Mouse (Mus musculus): ENCODE results near the gene Umodl1. TPM values are rescaled to one million over a fixed set of nuclear protein-coding genes. Genes with fewer than 3 reads are reported as not detected.

Gene Umodl1
- polyA plus RNA-seq, 1 experiment = not detected

- H3ac ChIP-seq (ENCODE audit: control insufficient read depth, insufficient read length) = no peak overlapping the region
- no peak overlapping the region for H3K4me3 ChIP-seq
- H3K36me3 ChIP-seq (ENCODE audit: control insufficient read depth, insufficient read depth) = no peaks in the 10 kb centered on the region
- no peak overlapping the region for H3K4me2 ChIP-seq (ENCODE audit: low read depth)
- no peak for TF ChIP-seq TCF12 (IDR thresholded peaks at IDR 0.05; ENCODE audit: insufficient read depth, poor library complexity, severe bottlenecking)
- TF ChIP-seq POLR2AphosphoS2 (IDR thresholded peaks at IDR 0.05; ENCODE audit: insufficient read length, low read depth) = no peak
- TF ChIP-seq MAX (IDR thresholded peaks at IDR 0.05; ENCODE audit: low read depth) = no peak
- no peak for TF ChIP-seq MYOD1 (IDR thresholded peaks at IDR 0.05; ENCODE audit: control insufficient read depth in 1 of 3, insufficient read length in 2 of 3, low read depth in 2 of 3)
- no peak for TF ChIP-seq CEBPB (IDR thresholded peaks at IDR 0.05; ENCODE audit: insufficient read depth, poor library complexity, severe bottlenecking)
- no peak for TF ChIP-seq SRF (IDR thresholded peaks at IDR 0.05; ENCODE audit: control insufficient read depth, insufficient read length, low read depth)
- TF ChIP-seq USF1 (IDR thresholded peaks at IDR 0.05; ENCODE audit: low read depth) = no peak
- TF ChIP-seq E2F4 (IDR thresholded peaks at IDR 0.05; ENCODE audit: insufficient read depth) = no peak
- H3K79me2 ChIP-seq (ENCODE audit: control insufficient read depth, insufficient read depth) = no peaks in the 10 kb centered on the region
- H3K27me3 ChIP-seq (ENCODE audit: control insufficient read depth, insufficient read depth, insufficient read length) = no peaks in the 10 kb centered on the region
These were observed 46.5 kb downstream of the Umodl1 start for GRCm38 (mm10) chr17:31000897-31001296.

- no peaks in the 10 kb centered on the region for H3K36me3 ChIP-seq (ENCODE audit: control insufficient read depth, insufficient read depth)
- no peak overlapping the region for H3K4me3 ChIP-seq
- no peak overlapping the region for H3ac ChIP-seq (ENCODE audit: control insufficient read depth, insufficient read length)
- TF ChIP-seq E2F4 (IDR thresholded peaks at IDR 0.05; ENCODE audit: insufficient read depth) (no peak), POLR2A (IDR thresholded peaks at IDR 0.05; ENCODE audit: insufficient read length, low read depth) (no peak), POLR2AphosphoS2 (IDR thresholded peaks at IDR 0.05; ENCODE audit: insufficient read length, low read depth) (no peak), TCF3 (IDR thresholded peaks at IDR 0.05; ENCODE audit: insufficient read length, low read depth) (no peak), MYOD1 (IDR thresholded peaks at IDR 0.05; ENCODE audit: control insufficient read depth in 1 of 3, insufficient read length in 2 of 3, low read depth in 2 of 3) (no peak), REST (IDR thresholded peaks at IDR 0.05; ENCODE audit: insufficient read depth, insufficient read length) (no peak), USF1 (IDR thresholded peaks at IDR 0.05; ENCODE audit: low read depth) (no peak), MAX (IDR thresholded peaks at IDR 0.05; ENCODE audit: low read depth) (no peak), CEBPB (IDR thresholded peaks at IDR 0.05; ENCODE audit: insufficient read depth, poor library complexity, severe bottlenecking) (no peak), TCF12 (IDR thresholded peaks at IDR 0.05; ENCODE audit: insufficient read depth, poor library complexity, severe bottlenecking) (no peak), MYOG (IDR thresholded peaks at IDR 0.05; ENCODE audit: control insufficient read depth in 1 of 3, insufficient read depth in 1 of 3, insufficient read length in 2 of 3, low read depth in 2 of 3) (no peak), SRF (IDR thresholded peaks at IDR 0.05; ENCODE audit: control insufficient read depth, insufficient read length, low read depth) (no peak)
- no peaks in the 10 kb centered on the region for H3K79me2 ChIP-seq (ENCODE audit: control insufficient read depth, insufficient read depth)
- no peaks in the 10 kb centered on the region for H3K27me3 ChIP-seq (ENCODE audit: control insufficient read depth, insufficient read depth, insufficient read length)
- H3K4me2 ChIP-seq (ENCODE audit: low read depth) = no peak overlapping the region
These were observed 48.2 kb downstream of the Umodl1 start for GRCm38 (mm10) chr17:31002613-31003012.

GRCm38 (mm10) chr17:31005284-31005683 lies 50.8 kb downstream of the Umodl1 start:
- Histone ChIP-seq H3K4me2 (ENCODE audit: low read depth) (no peak overlapping the region), H3K79me2 (ENCODE audit: control insufficient read depth, insufficient read depth) (no peaks in the 10 kb centered on the region), H3K27me3 (ENCODE audit: control insufficient read depth, insufficient read depth, insufficient read length) (no peaks in the 10 kb centered on the region), H3K4me3 (no peak overlapping the region), H3K36me3 (ENCODE audit: control insufficient read depth, insufficient read depth) (no peaks in the 10 kb centered on the region), H3ac (ENCODE audit: control insufficient read depth, insufficient read length) (no peak overlapping the region)
- TF ChIP-seq POLR2A (IDR thresholded peaks at IDR 0.05; ENCODE audit: insufficient read length, low read depth) (no peak), USF1 (IDR thresholded peaks at IDR 0.05; ENCODE audit: low read depth) (no peak)

GRCm38 (mm10) chr17:31007357-31007756 lies 52.9 kb downstream of the Umodl1 start:
- Histone ChIP-seq H3K4me2 (ENCODE audit: low read depth) (no peak overlapping the region), H3K4me3 (no peak overlapping the region), H3K36me3 (ENCODE audit: control insufficient read depth, insufficient read depth) (no peaks in the 10 kb centered on the region), H3ac (ENCODE audit: control insufficient read depth, insufficient read length) (no peak overlapping the region), H3K27me3 (ENCODE audit: control insufficient read depth, insufficient read depth, insufficient read length) (no peaks in the 10 kb centered on the region), H3K79me2 (ENCODE audit: control insufficient read depth, insufficient read depth) (no peaks in the 10 kb centered on the region)
- TF ChIP-seq REST (IDR thresholded peaks at IDR 0.05; ENCODE audit: insufficient read depth, insufficient read length) = no peak
- no peak for TF ChIP-seq POLR2AphosphoS2 (IDR thresholded peaks at IDR 0.05; ENCODE audit: insufficient read length, low read depth)
- TF ChIP-seq SRF (IDR thresholded peaks at IDR 0.05; ENCODE audit: control insufficient read depth, insufficient read length, low read depth) = no peak
- no peak for TF ChIP-seq POLR2A (IDR thresholded peaks at IDR 0.05; ENCODE audit: insufficient read length, low read depth)
- no peak for TF ChIP-seq TCF12 (IDR thresholded peaks at IDR 0.05; ENCODE audit: insufficient read depth, poor library complexity, severe bottlenecking)
- no peak for TF ChIP-seq E2F4 (IDR thresholded peaks at IDR 0.05; ENCODE audit: insufficient read depth)
- no peak for TF ChIP-seq CEBPB (IDR thresholded peaks at IDR 0.05; ENCODE audit: insufficient read depth, poor library complexity, severe bottlenecking)
- TF ChIP-seq MYOG (IDR thresholded peaks at IDR 0.05; ENCODE audit: control insufficient read depth in 1 of 3, insufficient read depth in 1 of 3, insufficient read length in 2 of 3, low read depth in 2 of 3) = no peak

- H3K4me3 ChIP-seq = no peak overlapping the region
These were observed 54.0 kb downstream of the Umodl1 start for GRCm38 (mm10) chr17:31008416-31008815.

More at GRCm38 (mm10) chr17:31008416-31008815, 54.0 kb downstream of the Umodl1 start:
- no peaks in the 10 kb centered on the region for H3K27me3 ChIP-seq (ENCODE audit: control insufficient read depth, insufficient read depth, insufficient read length)
- no peaks in the 10 kb centered on the region for H3K79me2 ChIP-seq (ENCODE audit: control insufficient read depth, insufficient read depth)
- H3K36me3 ChIP-seq (ENCODE audit: control insufficient read depth, insufficient read depth) = no peaks in the 10 kb centered on the region
- no peak overlapping the region for H3ac ChIP-seq (ENCODE audit: control insufficient read depth, insufficient read length)
- TF ChIP-seq POLR2A (IDR thresholded peaks at IDR 0.05; ENCODE audit: insufficient read length, low read depth) = no peak
- TF ChIP-seq POLR2AphosphoS2 (IDR thresholded peaks at IDR 0.05; ENCODE audit: insufficient read length, low read depth) = no peak
- TF ChIP-seq MAX (IDR thresholded peaks at IDR 0.05; ENCODE audit: low read depth) = no peak
- TF ChIP-seq SRF (IDR thresholded peaks at IDR 0.05; ENCODE audit: control insufficient read depth, insufficient read length, low read depth) = no peak
- no peak for TF ChIP-seq E2F4 (IDR thresholded peaks at IDR 0.05; ENCODE audit: insufficient read depth)
- TF ChIP-seq MYOD1 (IDR thresholded peaks at IDR 0.05; ENCODE audit: control insufficient read depth in 1 of 3, insufficient read length in 2 of 3, low read depth in 2 of 3) = no peak
- no peak for TF ChIP-seq CEBPB (IDR thresholded peaks at IDR 0.05; ENCODE audit: insufficient read depth, poor library complexity, severe bottlenecking)
- TF ChIP-seq REST (IDR thresholded peaks at IDR 0.05; ENCODE audit: insufficient read depth, insufficient read length) = no peak
- TF ChIP-seq TCF3 (IDR thresholded peaks at IDR 0.05; ENCODE audit: insufficient read length, low read depth) = no peak
- no peak for TF ChIP-seq TCF12 (IDR thresholded peaks at IDR 0.05; ENCODE audit: insufficient read depth, poor library complexity, severe bottlenecking)
- no peak for TF ChIP-seq USF1 (IDR thresholded peaks at IDR 0.05; ENCODE audit: low read depth)
- no peak for TF ChIP-seq MYOG (IDR thresholded peaks at IDR 0.05; ENCODE audit: control insufficient read depth in 1 of 3, insufficient read depth in 1 of 3, insufficient read length in 2 of 3, low read depth in 2 of 3)
- no peak overlapping the region for H3K4me2 ChIP-seq (ENCODE audit: low read depth)
